Mouse (Mus musculus) right cerebral cortex, postnatal 4 days (tissue): ENCODE data around the gene Ugt8a.

ENCODE experiments used
- DNase-seq: peaks from one replicate; pipeline ENCODE4 v3.0.0-alpha.2; 2022

The Ugt8a gene

GRCm38 (mm10) chr3:125861601-125862000 is 76.8 kb downstream of the Ugt8a start:
- peak; percentile 30 for DNase-seq

GRCm38 (mm10) chr3:125849163-125849872 is 89.1 kb downstream of the Ugt8a start:
- no peak for DNase-seq

DNA sequence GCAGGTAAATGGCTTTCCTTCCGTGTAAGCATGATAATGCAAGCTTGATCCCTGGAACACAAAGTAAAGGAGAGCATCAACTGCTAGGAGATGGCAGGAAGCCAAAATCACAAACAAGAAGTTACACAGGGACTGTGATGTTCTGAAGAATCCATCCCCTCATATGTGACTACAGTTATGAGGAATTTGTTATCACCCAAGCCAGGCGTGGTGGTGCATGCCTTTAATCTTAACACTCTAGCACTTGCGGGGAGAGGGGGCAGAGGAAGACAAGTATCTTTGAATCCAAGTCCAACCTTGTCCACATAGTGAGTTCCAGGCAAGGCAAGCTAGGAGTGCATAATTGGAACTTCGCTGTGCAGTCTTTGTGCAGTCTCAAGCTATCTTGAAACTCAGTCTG is 110.4 kb downstream of the Ugt8a start:
- no peak for DNase-seq

GRCm38 (mm10) chr3:125827256-125827655 is 111.2 kb downstream of the Ugt8a start:
- peak; percentile 5 for DNase-seq

- no peak for DNase-seq
Observed at GRCm38 (mm10) chr3:125819741-125820140, 118.7 kb downstream of the Ugt8a start.
